Mouse (Mus musculus): ENCODE measurements around the gene Gm9747.

Gene Gm9747

DNA sequence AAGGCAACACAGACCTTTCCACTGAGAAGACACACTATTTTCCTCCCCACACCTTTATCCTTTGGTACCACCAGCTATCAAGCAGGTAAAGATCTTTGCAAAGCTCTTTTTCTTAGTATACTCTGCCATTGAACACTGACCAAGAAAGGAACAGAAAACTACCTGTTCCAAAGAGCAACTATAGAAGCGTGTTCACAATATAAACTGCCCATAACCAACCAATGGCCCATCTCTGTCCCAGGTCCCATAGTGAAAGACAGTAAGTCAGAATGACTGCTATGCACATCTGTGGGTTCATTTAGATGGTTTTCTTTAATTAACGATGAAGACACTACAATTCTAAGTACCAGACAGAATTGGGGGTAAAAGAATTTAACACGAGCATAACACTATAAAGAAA lies at the start of gene Gm9747:
Gene Gm9747 (plus strand): TSS at position 301 of the 400 bp plus-strand sequence.
- DNase-seq = no peak

DNA sequence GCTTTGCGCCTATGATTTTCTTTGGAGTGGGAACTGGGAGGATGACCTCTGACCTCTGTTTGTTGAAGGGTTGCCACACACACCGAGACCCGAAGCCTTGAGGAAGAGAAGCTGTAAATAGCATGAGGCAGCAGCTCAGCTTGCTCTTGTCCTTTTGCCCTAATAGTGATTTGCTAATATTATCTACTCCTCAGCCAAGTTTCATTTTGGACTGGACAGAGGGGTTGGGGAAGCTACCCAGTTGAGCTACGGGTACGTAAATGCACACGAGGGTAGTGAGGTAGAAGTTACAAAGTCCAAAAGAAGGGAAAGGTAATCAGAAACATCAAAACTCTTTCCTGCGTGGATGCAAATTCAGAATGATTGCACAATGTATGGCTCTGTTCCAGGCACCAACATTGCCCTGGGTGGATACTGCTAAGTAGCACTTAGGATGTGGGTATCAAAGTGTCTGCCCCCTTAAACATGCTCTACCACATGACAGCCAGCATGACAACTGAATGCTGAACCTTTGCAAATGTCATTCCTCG lies 48.9 kb upstream of the Gm9747 start:
- no peak for DNase-seq

DNA sequence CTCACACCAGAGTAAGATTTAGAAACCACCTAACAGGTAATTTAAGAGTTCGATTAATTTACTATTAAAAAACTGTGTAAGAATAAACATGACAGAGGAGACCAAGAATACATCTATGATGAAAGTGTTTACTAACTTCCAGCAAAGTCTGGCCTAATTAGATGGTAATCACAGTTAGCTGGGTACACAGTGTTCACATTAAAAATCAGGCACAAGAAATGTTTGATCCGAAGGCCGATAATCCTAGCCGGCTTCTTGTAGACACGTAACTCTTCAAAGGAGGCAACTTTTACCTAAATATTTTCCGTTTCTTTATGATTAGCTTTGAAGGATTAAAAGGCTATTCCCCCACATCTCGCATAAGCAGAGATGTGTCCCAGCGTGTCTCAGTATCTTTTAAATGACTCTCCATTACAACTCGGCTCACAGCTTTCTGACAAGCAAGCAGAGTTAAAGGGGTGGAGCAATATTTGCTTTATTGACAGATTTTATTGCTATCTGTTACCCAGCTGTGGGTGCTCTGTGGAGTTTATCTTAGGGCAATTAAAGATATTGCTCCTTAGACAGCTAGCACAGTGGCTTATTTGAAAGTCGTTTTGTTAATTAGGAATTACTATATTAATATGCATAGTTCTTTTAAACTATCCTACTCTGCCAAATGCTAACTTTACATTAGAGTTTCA lies 44.2 kb upstream of the Gm9747 start:
- no peak for DNase-seq

DNA sequence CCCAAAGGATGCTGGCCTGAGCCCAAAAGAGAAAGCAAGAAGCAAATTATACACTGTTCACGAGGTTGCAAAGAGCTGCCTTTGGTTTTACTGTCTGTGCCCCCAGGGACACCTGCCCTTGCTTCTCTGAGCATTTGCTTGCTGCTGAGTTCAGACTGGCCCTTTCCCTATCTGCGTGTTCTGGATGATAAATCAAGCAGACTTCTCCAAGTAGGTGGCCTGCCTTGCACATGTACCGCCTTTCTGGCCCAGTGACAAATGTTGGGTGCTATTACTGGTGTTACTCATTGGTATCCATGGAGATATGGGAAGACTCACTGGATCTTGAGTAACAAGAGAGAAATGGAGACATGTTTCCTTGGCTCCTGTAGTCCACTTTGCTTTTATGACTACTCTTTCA lies 43.4 kb upstream of the Gm9747 start:
- peak; percentile 8 for DNase-seq

DNA sequence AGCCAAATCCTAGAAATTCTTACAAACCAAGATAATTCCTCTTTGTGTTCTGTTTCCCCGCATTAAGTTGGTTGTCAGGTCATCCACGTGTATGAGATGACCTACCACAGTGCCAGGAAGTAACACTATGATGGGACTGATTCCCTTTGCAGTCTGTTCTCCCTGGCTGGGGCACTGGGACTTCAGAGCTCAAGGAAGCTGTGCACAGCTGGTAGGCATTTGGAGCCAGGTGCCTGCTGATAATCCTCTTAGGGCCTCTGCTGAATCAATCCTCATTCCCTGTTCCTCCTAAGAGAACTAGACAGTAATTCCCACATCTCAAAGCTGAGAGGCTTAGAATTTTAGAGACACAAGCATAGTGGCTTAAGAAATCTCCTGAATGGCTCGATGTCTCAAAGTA lies 41.3 kb upstream of the Gm9747 start:
- DNase-seq = peak; percentile 81

DNA sequence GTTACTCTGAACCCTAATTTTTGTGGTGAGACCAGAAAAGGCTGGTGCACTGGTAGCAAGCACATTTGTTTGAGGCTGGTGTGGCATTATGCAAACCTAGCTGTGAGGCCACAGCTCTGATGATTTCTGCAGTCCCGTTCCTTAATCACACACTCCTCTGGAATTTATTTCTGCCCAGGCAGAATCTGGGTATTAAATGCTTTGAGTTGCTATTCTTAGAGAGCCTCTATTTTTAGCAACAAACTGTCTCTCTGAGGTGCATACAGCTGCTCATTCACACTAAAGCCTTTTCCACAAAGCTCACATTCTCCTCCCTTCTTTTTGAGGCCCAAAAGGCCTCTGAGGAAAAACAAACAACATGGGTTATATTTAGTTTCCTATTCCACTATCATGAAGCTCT lies 33.0 kb upstream of the Gm9747 start:
- no peak for DNase-seq

DNA sequence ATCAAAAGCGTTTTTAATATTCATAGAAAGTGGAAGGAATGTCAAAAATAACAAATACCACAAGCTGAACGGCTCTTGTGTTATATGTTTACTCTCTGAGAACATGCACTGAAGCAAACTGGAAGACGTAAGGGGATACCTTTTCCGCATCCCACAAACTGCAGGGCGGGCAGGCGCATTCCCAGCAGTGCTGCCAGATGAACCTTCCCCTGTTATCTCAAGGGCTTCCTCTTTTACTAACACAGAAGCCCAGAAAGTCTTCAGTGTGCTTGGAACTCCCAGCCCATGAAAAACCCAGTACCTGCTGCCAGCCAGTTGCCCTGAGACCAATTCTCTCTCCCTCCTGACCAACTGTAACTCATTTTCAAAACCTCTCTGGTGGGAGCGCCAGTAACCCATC lies 32.3 kb upstream of the Gm9747 start:
- DNase-seq = no peak

DNA sequence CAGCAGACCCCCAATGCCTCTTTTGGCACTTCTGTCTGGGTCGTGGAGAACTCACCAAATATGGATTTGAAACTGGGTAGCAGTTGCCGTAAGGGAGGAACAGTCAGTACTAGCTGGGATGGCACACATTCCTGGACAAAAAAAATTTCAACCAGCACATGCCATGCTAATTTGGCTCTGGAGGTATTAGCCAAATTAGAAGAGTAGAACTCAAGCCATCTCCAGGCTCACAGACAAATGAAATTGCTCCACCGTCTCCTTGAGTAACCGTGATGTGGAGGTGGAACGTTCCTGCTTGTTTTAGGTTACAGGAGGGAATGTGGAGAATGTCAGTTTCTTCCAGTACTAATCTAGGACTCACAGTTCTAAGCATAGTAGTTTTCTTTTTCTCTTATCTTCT lies 25.4 kb upstream of the Gm9747 start:
- no peak for DNase-seq

DNA sequence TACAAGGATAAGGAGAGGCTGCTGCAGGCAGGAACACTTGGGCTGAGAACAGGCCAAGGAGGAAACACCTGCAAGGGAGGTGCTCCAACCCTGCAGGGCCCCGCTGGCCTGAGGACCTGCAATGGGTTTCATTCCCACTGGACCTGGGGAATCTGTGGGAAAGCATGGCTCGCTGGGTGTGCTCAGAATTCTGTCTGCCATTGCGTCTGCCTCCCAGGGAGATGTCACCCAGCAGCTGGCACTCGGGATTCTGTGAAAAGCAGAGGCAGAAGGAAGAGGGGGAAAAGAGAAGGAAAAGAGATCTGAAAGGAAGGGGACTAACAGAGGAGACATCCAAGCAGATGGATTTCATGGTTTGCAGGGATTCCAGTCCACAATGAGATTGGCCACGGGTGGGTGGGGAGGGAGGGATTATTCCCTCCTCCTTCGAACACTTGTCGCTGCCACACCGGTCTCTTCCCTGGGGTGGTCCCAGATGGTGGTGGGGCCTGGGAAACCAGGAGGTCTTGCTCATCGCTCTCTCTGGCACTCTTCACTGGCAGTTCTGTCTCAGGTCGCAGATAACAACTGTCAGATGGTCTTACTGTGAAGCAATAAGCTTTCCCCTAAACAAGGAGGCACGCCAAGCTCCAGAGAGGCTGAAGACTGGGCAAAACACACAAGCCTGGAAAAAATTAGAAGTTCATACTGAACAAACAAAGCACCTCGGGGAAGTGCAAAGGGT lies 12.1 kb upstream of the Gm9747 start:
- DNase-seq = peak; percentile 8

DNA sequence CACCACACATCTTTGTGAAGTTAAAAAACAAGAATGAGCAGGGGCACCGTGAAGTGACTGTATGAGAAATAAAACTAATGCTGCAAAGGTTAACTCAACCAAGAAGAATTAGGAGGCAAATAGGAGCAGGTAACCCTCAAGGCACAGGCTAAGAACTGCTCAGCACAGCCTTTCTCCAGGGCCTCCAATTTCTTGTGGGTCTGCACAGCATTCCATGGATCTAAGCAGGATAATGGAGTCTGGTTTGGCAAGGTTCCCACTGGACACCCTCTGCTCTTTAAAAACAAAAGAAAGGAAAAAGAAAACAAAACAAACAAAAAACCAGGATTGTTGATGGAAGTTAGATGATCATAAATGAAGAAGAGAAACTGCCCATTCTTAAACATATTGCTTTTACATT lies 11.4 kb upstream of the Gm9747 start:
- DNase-seq = no peak

DNA sequence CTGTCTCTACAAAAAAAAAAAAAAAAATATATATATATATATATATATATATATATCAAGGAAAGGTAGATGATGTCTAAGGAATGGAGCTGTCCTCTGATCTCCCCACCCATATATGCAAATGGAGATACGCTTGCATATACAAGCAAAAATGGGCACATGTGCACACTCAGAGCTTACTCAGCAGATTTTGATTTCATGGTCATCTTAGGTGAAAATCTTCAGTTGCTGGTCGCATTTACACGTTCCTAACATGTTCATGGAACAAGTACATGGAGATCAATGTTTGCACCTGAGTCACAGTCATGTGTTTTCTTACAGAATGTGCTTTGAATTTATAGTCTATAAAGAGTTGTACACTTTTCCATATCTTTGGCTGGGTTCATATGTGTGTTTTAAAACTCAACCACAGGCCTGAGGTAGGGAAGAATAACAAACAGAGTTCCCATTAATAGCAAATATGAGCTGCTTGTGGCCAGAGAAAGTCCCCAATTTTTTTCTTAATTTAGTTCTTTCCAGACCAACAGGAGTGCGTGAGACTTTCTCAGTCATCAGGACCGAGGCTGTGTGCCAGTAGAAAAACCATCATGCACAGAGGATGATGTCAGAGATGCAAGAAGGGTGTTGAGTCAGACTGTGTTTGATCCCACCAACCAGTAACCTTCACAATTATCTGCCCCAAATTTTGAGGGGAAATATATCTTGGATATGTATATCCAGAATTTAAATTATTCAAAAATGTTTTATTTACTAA lies 9.7 kb upstream of the Gm9747 start:
- no peak for DNase-seq

DNA sequence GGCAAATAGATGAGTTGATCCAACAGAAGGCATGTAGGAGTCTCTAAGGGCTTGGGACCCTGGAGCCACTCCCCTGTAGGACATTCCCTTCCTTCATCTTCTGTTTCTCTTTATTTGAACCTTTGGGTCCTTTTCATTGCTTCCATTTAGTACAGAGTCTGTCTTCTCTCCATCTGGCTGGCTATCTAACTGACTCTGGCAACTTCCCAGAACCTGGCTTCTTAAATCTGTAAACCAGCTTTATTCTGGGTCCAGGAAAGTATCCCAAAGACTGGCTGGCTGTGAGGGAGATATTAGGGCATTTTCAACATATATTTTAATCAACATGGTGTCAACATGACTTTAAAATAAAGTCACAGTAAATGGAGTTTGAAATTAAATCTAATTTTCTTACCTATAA lies 4.1 kb upstream of the Gm9747 start:
- DNase-seq = no peak

DNA sequence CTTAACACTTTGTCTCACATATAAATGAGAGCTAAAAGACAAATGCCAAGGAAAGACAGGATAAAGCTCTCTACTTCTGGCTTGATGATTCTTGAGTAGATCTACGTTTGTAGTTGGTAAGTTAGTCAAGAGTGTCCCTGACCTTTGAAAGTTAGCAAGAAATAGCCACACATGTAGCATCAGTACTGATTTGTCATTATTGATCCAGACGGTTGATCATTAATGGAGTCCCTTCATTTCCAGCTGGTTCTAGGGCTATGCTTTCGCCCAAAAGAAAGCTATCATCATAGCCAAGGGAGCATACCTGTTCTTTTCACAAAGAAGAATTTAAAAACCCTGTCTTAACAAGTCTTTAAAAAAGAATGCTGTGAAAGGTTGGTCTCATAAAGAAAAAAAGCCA lies 1.7 kb downstream of the Gm9747 start:
- no peak for DNase-seq

DNA sequence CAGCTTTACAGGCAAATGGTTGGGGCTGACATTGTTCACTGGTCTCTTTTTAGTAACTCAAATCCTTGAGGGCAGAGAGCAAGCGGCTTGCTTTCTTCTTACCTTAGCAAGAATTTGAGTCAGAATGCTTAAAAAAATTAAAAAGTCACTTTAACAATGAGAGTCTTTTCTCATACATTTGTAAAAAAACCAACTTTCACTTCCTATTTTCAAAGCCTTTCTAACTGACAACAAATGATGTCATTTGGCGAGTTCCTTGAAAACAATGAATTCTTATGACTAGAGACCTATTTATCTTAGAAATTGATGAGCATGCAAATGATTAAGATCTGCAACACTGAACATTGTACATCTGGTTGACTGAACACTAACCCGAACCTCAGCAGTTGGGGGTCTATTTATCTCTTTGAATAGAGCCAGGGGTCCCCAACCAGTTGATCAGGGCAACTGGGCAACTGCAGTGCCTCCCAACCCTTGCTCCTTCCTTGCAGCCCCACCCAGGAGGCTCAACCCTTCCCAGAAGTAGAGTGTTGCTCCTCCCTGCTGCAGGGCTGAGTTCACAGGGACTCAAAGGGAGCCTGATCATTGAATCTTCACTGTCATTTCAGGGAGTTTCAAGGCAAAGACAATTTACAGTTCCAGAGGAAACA lies 2.7 kb downstream of the Gm9747 start:
- DNase-seq = peak; percentile 46

DNA sequence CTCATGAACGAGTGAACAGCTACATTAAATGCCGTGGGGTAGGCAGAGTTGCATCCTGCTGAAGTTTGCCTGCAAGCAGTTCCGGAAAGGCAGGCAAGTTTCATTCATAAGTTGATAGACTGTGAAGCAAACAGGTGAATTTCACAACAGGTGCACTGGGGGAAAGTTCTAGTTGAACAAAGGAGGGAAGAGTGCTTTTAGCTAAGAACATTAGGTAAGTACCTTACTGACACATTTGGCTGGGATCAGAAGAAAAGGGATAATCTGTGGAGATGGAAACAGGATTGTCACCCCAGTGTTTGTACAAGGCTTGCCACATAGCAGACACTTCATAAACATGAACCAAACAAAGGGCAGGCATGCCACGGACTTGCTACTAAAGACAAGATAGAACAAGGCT lies 5.3 kb downstream of the Gm9747 start:
- DNase-seq = no peak

DNA sequence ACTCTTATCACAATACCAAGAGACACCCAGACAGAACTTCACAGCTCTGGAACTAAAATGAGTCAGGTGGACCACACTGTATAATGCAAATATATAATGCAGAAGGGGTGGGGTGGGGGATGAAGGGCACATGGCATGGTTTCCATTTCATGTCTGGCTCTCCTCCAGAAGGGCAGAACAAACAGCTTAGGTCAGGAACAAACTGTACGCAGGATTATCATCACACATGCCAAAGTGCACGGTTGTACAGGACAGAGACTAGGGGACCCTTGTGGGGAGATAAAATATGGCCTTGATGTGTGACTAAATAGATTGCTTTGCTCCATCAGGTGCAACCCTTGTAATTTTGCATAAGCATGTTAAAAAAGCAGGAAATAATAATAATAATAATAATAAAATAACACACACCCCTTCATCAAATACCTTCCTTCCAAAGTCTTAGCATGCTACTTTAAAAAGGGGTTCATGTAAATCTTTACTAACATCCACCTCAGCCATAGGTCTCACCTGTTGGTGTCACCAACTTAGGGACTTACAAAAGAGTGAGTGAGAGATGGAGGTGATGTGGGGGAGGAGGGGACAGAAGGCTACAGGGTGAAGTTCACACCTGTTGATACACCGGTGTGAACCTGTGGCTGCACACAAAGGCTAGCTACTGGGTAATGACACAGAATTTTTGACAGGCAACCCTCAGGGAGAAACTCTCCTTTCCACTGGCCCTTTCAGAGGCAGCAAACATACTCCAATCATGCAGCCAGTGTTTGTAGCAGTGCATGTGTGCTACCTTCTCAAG lies 6.7 kb downstream of the Gm9747 start:
- DNase-seq = no peak

DNA sequence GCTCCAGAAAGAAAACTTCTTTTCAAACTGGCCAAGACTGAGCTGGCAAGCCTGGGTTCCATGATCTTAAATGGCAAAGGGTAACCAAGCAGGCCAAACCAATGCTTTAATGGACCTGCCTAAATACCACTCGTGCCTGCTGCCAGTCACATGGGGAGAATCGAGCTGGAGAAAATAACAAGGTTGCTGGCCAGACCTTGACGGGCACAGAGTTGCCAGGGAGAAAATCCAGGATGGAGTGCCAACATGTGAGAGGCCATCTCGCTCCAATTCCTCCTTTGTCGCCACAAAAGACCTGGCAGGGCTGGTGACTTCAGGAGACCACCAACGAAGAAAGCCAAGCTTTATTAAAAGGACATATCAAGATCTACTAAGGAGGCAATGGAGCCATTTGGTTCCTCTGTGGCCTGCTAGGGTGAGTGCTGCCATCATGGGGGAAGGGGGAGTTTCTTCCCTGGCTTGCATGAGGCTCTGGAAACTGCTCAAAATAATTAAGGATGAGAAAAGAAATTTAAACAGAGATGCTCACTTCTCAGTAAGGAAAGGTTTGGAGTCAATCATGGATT lies 10.4 kb downstream of the Gm9747 start:
- DNase-seq = peak; percentile 24

DNA sequence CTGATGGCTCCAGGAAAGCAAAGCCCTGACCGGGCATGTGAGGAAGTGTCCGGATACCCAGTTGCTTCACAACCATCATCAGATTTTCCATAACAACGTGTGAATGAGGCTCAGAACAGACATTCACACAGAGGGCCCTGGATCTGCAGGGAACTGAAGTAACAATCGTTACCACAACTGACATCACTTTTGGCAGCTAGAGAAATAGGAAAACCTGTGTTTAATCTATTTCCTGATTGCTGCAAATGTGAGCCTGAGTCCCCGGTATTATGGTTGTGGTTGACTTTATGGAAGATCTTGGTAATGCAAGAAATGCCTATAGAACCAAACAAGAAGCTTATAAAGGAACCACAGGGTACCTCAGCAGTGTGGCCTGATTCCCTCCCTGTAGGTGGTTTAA lies 12.1 kb downstream of the Gm9747 start:
- no peak for DNase-seq

DNA sequence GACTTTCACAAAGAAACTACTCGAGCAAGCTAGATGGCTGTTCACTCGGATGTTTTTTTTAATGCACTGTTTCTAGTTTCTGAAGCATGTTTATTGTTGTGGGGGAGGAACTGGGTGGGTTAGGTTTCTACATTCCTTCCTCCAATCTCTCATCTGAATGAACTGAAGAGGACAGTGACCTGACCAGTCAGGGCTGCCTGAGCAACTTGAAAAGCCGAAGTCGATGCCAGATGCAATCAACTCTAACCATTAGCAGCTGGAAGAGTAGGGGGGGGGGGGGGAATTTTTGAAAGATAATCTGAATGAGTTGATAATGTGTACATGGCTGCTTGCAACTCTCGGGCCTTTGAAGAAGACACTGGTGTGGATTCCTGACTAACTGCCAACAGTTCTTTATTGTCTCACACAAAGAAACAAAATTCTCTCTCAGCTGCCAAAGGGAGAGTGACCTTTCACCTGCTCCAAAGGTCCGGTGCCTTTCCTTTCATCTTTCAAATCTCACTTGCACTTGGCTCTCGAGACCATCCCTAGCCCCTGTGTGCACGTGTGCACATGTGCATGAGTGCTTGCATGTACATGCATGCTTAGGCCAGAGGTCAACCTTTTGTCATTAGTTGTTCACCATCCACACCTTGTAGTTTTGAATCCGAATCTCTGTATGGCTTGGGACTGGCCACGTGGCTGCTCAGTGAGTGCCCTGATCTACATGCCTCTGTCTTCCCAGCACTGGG lies 14.5 kb downstream of the Gm9747 start:
- peak; percentile 66 for DNase-seq

DNA sequence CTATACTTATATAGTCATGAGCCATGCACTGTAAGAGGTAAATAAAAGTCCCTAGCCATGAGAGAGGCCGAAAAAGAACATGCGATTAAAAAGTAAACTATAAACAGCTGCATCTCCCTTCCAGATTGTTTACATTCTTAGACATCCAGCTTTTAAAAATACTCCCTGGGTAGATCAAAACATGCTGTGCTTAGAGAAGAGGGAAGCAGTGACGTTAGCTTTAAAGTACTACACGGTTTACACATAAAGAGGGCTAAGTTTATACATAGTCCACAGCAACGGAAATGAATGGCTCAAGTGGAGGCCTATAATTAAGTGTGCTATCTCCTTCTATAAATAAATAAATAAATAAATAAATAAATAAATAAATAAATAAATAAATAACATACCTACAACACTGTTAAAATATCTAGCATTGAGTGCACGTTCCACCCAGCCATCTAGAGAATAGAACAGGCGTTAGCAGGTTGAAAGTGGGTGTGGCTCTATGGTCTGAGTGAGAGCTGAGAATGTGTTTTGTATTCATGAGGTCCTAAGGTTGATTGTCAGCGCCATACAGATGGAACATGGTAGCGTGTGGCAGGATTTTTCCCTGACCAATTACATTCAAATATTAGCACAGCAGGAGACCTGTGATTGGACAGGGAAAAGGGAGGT lies 21.0 kb downstream of the Gm9747 start:
- DNase-seq = no peak

DNA sequence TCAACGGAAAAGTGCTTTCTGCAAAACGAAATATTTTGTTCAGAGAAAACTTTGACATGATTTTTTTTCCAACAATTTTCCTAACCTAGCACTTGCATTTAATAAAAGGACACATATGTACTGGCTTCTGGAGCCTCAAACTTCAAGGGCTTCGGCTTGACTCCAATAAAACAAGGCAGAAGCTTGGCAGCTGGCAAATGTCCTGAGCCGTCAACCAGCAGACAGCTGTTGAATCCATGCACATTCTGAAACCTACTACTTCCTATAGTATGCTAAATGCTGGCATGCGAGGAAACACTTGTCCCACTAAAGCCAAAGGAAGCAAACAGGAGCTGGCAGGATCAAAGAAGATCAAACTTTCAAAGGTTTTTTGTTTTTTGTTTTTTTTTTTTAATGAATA lies 24.5 kb downstream of the Gm9747 start:
- DNase-seq = no peak
